Mouse (Mus musculus) brain, embryonic 14.5 days (tissue): Measurements from ENCODE around the gene Dennd4b.

Experiments used
- CTCF ChIP-seq: fragments of 200-500 bp; IDR thresholded peaks from 2 replicates; pipeline ENCODE4 v1.5.1; 2012; ENCODE audit warnings: inconsistent platforms, mild to moderate bottlenecking, moderate library complexity, borderline replicate concordance; ENCODE audit not compliant: insufficient read depth, insufficient read length; ENCODE audit errors: extremely low read depth
- POLR2A ChIP-seq: fragments of 200-500 bp; IDR thresholded peaks from 2 replicates; pipeline ENCODE4 v1.6.1; 2012; ENCODE audit warnings: mild to moderate bottlenecking, inconsistent platforms, borderline replicate concordance; ENCODE audit not compliant: poor library complexity, insufficient read depth, insufficient read length, severe bottlenecking; ENCODE audit errors: extremely low read depth

DNA sequence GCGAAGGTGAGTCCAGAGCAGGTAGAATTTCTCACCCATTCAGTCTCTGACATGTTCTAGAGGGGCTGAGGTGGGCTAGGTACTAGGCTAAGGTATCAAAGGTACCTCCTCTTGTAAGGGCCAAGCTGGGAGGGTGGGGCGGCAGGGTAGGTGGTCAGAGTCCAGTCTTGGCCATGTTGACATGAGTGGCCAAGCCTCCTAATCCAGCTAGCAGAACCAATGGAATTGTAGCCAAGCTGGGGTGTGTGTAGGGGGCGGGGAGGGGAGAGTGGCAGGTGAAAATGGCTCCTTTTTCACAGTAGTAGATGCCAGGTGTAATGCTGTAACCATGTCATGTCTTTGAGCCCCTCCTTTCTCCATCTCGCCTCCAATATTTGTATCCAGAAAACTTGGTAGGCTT, 6.5 kb upstream of the Dennd4b start:
- no peak for TF ChIP-seq POLR2A
- no peak for TF ChIP-seq CTCF
